Mouse (Mus musculus): ENCODE data around the gene Gm9821.

The Gm9821 gene

GRCm38 (mm10) chr2:91934826-91935525 lies 10.5 kb upstream of the Gm9821 start:
- Histone ChIP-seq H3K27me3 (ENCODE audit: insufficient read depth, low read length) (no peaks in the 10 kb centered on the region), H3K4me1 (replicated peaks; ENCODE audit: low read depth, low read length) (peaks cover 78% of the 10 kb centered on the region), H3K36me3 (ENCODE audit: insufficient read depth, low read length) (peaks cover 72% of the 10 kb centered on the region), H3K9me3 (ENCODE audit: low read length) (no peaks in the 10 kb centered on the region), H3K4me3 (replicated peaks; ENCODE audit: low read length) (no peak overlapping the region)
- TF ChIP-seq NANOG (IDR thresholded peaks at IDR 0.05; ENCODE audit: borderline replicate concordance, low read length) (no peak), POU5F1 (IDR thresholded peaks at IDR 0.05; ENCODE audit: borderline replicate concordance, low read length) (no peak), CTCF (conservative IDR thresholded peaks at IDR 0.05; ENCODE audit: low read length) (no peak)

- Histone ChIP-seq H3K4me3 (replicated peaks; ENCODE audit: low read length) (no peak overlapping the region), H3K9me3 (ENCODE audit: low read length) (no peaks in the 10 kb centered on the region), H3K4me1 (replicated peaks; ENCODE audit: low read depth, low read length) (peaks cover 67% of the 10 kb centered on the region), H3K36me3 (ENCODE audit: insufficient read depth, low read length) (peaks cover 84% of the 10 kb centered on the region), H3K27me3 (ENCODE audit: insufficient read depth, low read length) (no peaks in the 10 kb centered on the region)
- no peak for TF ChIP-seq NANOG (IDR thresholded peaks at IDR 0.05; ENCODE audit: borderline replicate concordance, low read length)
- no peak for TF ChIP-seq CTCF (conservative IDR thresholded peaks at IDR 0.05; ENCODE audit: low read length)
- TF ChIP-seq POU5F1 (IDR thresholded peaks at IDR 0.05; ENCODE audit: borderline replicate concordance, low read length) = no peak
These were observed 9.3 kb upstream of the Gm9821 start for GRCm38 (mm10) chr2:91936154-91936553.

- H3K36me3 ChIP-seq (ENCODE audit: insufficient read depth, low read length) = peaks cover 76% of the 10 kb centered on the region
- H3K9me3 ChIP-seq (ENCODE audit: low read length) = no peaks in the 10 kb centered on the region
- H3K27me3 ChIP-seq (ENCODE audit: insufficient read depth, low read length) = no peaks in the 10 kb centered on the region
- H3K4me3 ChIP-seq (replicated peaks; ENCODE audit: low read length) = no peak overlapping the region
- no peak for TF ChIP-seq POU5F1 (IDR thresholded peaks at IDR 0.05; ENCODE audit: borderline replicate concordance, low read length)
- no peak for TF ChIP-seq NANOG (IDR thresholded peaks at IDR 0.05; ENCODE audit: borderline replicate concordance, low read length)
- TF ChIP-seq CTCF (conservative IDR thresholded peaks at IDR 0.05; ENCODE audit: low read length) = no peak; the same call in 1 of the 2 replicates
- H3K4me1 ChIP-seq (replicated peaks; ENCODE audit: low read depth, low read length) = peaks cover 57% of the 10 kb centered on the region
These were observed 6.1 kb upstream of the Gm9821 start for GRCm38 (mm10) chr2:91939303-91939935.

GRCm38 (mm10) chr2:91942356-91942755 lies 3.1 kb upstream of the Gm9821 start:
- TF ChIP-seq POU5F1 (IDR thresholded peaks at IDR 0.05; ENCODE audit: borderline replicate concordance, low read length) (no peak), CTCF (conservative IDR thresholded peaks at IDR 0.05; ENCODE audit: low read length) (peak; percentile 69), NANOG (IDR thresholded peaks at IDR 0.05; ENCODE audit: borderline replicate concordance, low read length) (no peak)
- Histone ChIP-seq H3K4me1 (replicated peaks; ENCODE audit: low read depth, low read length) (peaks cover 55% of the 10 kb centered on the region), H3K27me3 (ENCODE audit: insufficient read depth, low read length) (no peaks in the 10 kb centered on the region)

GRCm38 (mm10) chr2:91944170-91944950 lies 1.1 kb upstream of the Gm9821 start:
- Histone ChIP-seq H3K36me3 (ENCODE audit: insufficient read depth, low read length) (peaks cover 33% of the 10 kb centered on the region), H3K4me1 (replicated peaks; ENCODE audit: low read depth, low read length) (peaks cover 59% of the 10 kb centered on the region)
- peak; percentile 88 for TF ChIP-seq CTCF (conservative IDR thresholded peaks at IDR 0.05; ENCODE audit: low read length)
- no peak for TF ChIP-seq POU5F1 (IDR thresholded peaks at IDR 0.05; ENCODE audit: borderline replicate concordance, low read length)
- TF ChIP-seq NANOG (IDR thresholded peaks at IDR 0.05; ENCODE audit: borderline replicate concordance, low read length) = no peak

More at GRCm38 (mm10) chr2:91942356-91942755, 3.1 kb upstream of the Gm9821 start:
- peaks cover 53% of the 10 kb centered on the region for H3K36me3 ChIP-seq (ENCODE audit: insufficient read depth, low read length)
- no peaks in the 10 kb centered on the region for H3K9me3 ChIP-seq (ENCODE audit: low read length)
- H3K4me3 ChIP-seq (replicated peaks; ENCODE audit: low read length) = no peak overlapping the region

GRCm38 (mm10) chr2:91946836-91947235 lies 1.3 kb downstream of the Gm9821 start:
- TF ChIP-seq NANOG (IDR thresholded peaks at IDR 0.05; ENCODE audit: borderline replicate concordance, low read length) (no peak), CTCF (conservative IDR thresholded peaks at IDR 0.05; ENCODE audit: low read length) (no peak), POU5F1 (IDR thresholded peaks at IDR 0.05; ENCODE audit: borderline replicate concordance, low read length) (no peak)
- Histone ChIP-seq H3K36me3 (ENCODE audit: insufficient read depth, low read length) (peaks cover 10% of the 10 kb centered on the region; the same call in 1 of the 2 replicates), H3K27me3 (ENCODE audit: insufficient read depth, low read length) (no peaks in the 10 kb centered on the region), H3K4me3 (replicated peaks; ENCODE audit: low read length) (no peak overlapping the region), H3K4me1 (replicated peaks; ENCODE audit: low read depth, low read length) (peaks cover 78% of the 10 kb centered on the region), H3K9me3 (ENCODE audit: low read length) (no peaks in the 10 kb centered on the region)

More at GRCm38 (mm10) chr2:91944170-91944950, 1.1 kb upstream of the Gm9821 start:
- Histone ChIP-seq H3K4me3 (replicated peaks; ENCODE audit: low read length) (peak overlapping the region; percentile 60), H3K9me3 (ENCODE audit: low read length) (no peaks in the 10 kb centered on the region), H3K27me3 (ENCODE audit: insufficient read depth, low read length) (no peaks in the 10 kb centered on the region)

GRCm38 (mm10) chr2:91947397-91948150 lies 2.1 kb downstream of the Gm9821 start:
- no peak overlapping the region for H3K4me3 ChIP-seq (replicated peaks; ENCODE audit: low read length)
- no peaks in the 10 kb centered on the region for H3K27me3 ChIP-seq (ENCODE audit: insufficient read depth, low read length)
- H3K4me1 ChIP-seq (replicated peaks; ENCODE audit: low read depth, low read length) = peaks cover 78% of the 10 kb centered on the region
- TF ChIP-seq POU5F1 (IDR thresholded peaks at IDR 0.05; ENCODE audit: borderline replicate concordance, low read length) (no peak), CTCF (conservative IDR thresholded peaks at IDR 0.05; ENCODE audit: low read length) (no peak), NANOG (IDR thresholded peaks at IDR 0.05; ENCODE audit: borderline replicate concordance, low read length) (no peak)
- H3K9me3 ChIP-seq (ENCODE audit: low read length) = no peaks in the 10 kb centered on the region
- H3K36me3 ChIP-seq (ENCODE audit: insufficient read depth, low read length) = peaks cover 7% of the 10 kb centered on the region; the same call in 1 of the 2 replicates

Measured in E14TG2a.4 (cell line).